Mouse (Mus musculus): Measurements from ENCODE around the gene Trim66. TPM values are rescaled to one million over a fixed set of nuclear protein-coding genes. Genes with fewer than 3 reads are reported as not detected.

The Trim66 gene
- 5.7 TPM in 1 of 2 replicates, not detected in the other for polyA plus RNA-seq (2011; ENCODE audit: insufficient read depth, insufficient read length, low replicate concordance, missing spikeins)

- WGBS, result 85% methylated on average over 4 of the region's 4 CpGs
- no peak within 1 kb of the TSS for H3K4me3 ChIP-seq (replicated peaks; ENCODE audit: control insufficient read depth, low read depth, low read length)
- TF ChIP-seq CTCF (IDR thresholded peaks at IDR 0.05; ENCODE audit: control insufficient read depth, insufficient read depth, low read length), result no peak
- no peak for TF ChIP-seq POLR2A (IDR thresholded peaks at IDR 0.05; ENCODE audit: borderline replicate concordance, control insufficient read depth, low read depth, low read length)
Observed at GRCm38 (mm10) chr7:109508034-109508433, at the start of gene Trim66. Gene Trim66, minus strand, starts transcription at chr7:109508134.

GRCm38 (mm10) chr7:109546726-109547125 lies 38.8 kb upstream of the Trim66 start:
- Histone ChIP-seq H3K4me3 (replicated peaks; ENCODE audit: control insufficient read depth, low read depth, low read length) (no peak overlapping the region), H3K27ac (ENCODE audit: control insufficient read depth, insufficient read depth, low read depth, low read length, poor library complexity) (no peak overlapping the region), H3K4me1 (ENCODE audit: control insufficient read depth, insufficient read depth, low read length) (peaks cover 3% of the 10 kb centered on the region; the same call in 1 of the 2 replicates)
- 84% methylated on average over 5 of the region's 5 CpGs for WGBS
- TF ChIP-seq CTCF (IDR thresholded peaks at IDR 0.05; ENCODE audit: control insufficient read depth, insufficient read depth, low read length), result no peak
- TF ChIP-seq POLR2A (IDR thresholded peaks at IDR 0.05; ENCODE audit: borderline replicate concordance, control insufficient read depth, low read depth, low read length), result no peak

More at GRCm38 (mm10) chr7:109508034-109508433, at the start of gene Trim66:
- Histone ChIP-seq H3K27ac (ENCODE audit: control insufficient read depth, insufficient read depth, low read depth, low read length, poor library complexity) (no peak within 1 kb of the TSS), H3K4me1 (ENCODE audit: control insufficient read depth, insufficient read depth, low read length) (no peaks in the 10 kb centered on the region)

GRCm38 (mm10) chr7:109546186-109546585 lies 38.3 kb upstream of the Trim66 start:
- TF ChIP-seq POLR2A (IDR thresholded peaks at IDR 0.05; ENCODE audit: borderline replicate concordance, control insufficient read depth, low read depth, low read length) (no peak), CTCF (IDR thresholded peaks at IDR 0.05; ENCODE audit: control insufficient read depth, insufficient read depth, low read length) (no peak)
- H3K27ac ChIP-seq (ENCODE audit: control insufficient read depth, insufficient read depth, low read depth, low read length, poor library complexity), result no peak overlapping the region
- peaks cover 3% of the 10 kb centered on the region; the same call in 1 of the 2 replicates for H3K4me1 ChIP-seq (ENCODE audit: control insufficient read depth, insufficient read depth, low read length)
- H3K4me3 ChIP-seq (replicated peaks; ENCODE audit: control insufficient read depth, low read depth, low read length), result no peak overlapping the region
- WGBS, result 89% methylated on average over 2 of the region's 2 CpGs

- Histone ChIP-seq H3K27ac (ENCODE audit: control insufficient read depth, insufficient read depth, low read depth, low read length, poor library complexity) (no peak overlapping the region), H3K4me3 (replicated peaks; ENCODE audit: control insufficient read depth, low read depth, low read length) (no peak overlapping the region), H3K4me1 (ENCODE audit: control insufficient read depth, insufficient read depth, low read length) (peaks cover 3% of the 10 kb centered on the region; the same call in 1 of the 2 replicates)
- no peak for TF ChIP-seq CTCF (IDR thresholded peaks at IDR 0.05; ENCODE audit: control insufficient read depth, insufficient read depth, low read length)
- TF ChIP-seq POLR2A (IDR thresholded peaks at IDR 0.05; ENCODE audit: borderline replicate concordance, control insufficient read depth, low read depth, low read length), result no peak
- 66% methylated on average over 10 of the region's 10 CpGs for WGBS
Observed at GRCm38 (mm10) chr7:109545255-109545993, 37.5 kb upstream of the Trim66 start.

- Histone ChIP-seq H3K4me1 (ENCODE audit: control insufficient read depth, insufficient read depth, low read length) (peaks cover 3% of the 10 kb centered on the region; the same call in 1 of the 2 replicates), H3K27ac (ENCODE audit: control insufficient read depth, insufficient read depth, low read depth, low read length, poor library complexity) (no peak overlapping the region), H3K4me3 (replicated peaks; ENCODE audit: control insufficient read depth, low read depth, low read length) (no peak overlapping the region)
- TF ChIP-seq CTCF (IDR thresholded peaks at IDR 0.05; ENCODE audit: control insufficient read depth, insufficient read depth, low read length) (no peak), POLR2A (IDR thresholded peaks at IDR 0.05; ENCODE audit: borderline replicate concordance, control insufficient read depth, low read depth, low read length) (no peak)
- 69% methylated on average over 5 of the region's 5 CpGs for WGBS
Observed at GRCm38 (mm10) chr7:109544792-109545191, 36.9 kb upstream of the Trim66 start.

GRCm38 (mm10) chr7:109542364-109542628 lies 34.4 kb upstream of the Trim66 start:
- no peak overlapping the region for H3K27ac ChIP-seq (ENCODE audit: control insufficient read depth, insufficient read depth, low read depth, low read length, poor library complexity)
- WGBS, result 29% methylated on average over 3 of the region's 3 CpGs
- peaks cover 3% of the 10 kb centered on the region; the same call in 1 of the 2 replicates for H3K4me1 ChIP-seq (ENCODE audit: control insufficient read depth, insufficient read depth, low read length)
- no peak for TF ChIP-seq POLR2A (IDR thresholded peaks at IDR 0.05; ENCODE audit: borderline replicate concordance, control insufficient read depth, low read depth, low read length)
- TF ChIP-seq CTCF (IDR thresholded peaks at IDR 0.05; ENCODE audit: control insufficient read depth, insufficient read depth, low read length), result no peak
- H3K4me3 ChIP-seq (replicated peaks; ENCODE audit: control insufficient read depth, low read depth, low read length), result no peak overlapping the region

- no peak for TF ChIP-seq POLR2A (IDR thresholded peaks at IDR 0.05; ENCODE audit: borderline replicate concordance, control insufficient read depth, low read depth, low read length)
- no peak overlapping the region for H3K27ac ChIP-seq (ENCODE audit: control insufficient read depth, insufficient read depth, low read depth, low read length, poor library complexity)
- 27% methylated on average over 10 of the region's 10 CpGs for WGBS
Observed at GRCm38 (mm10) chr7:109541609-109542363, 33.9 kb upstream of the Trim66 start.

GRCm38 (mm10) chr7:109540902-109541301 lies 33.0 kb upstream of the Trim66 start:
- H3K4me1 ChIP-seq (ENCODE audit: control insufficient read depth, insufficient read depth, low read length), result peaks cover 3% of the 10 kb centered on the region; the same call in 1 of the 2 replicates
- TF ChIP-seq POLR2A (IDR thresholded peaks at IDR 0.05; ENCODE audit: borderline replicate concordance, control insufficient read depth, low read depth, low read length) (no peak), CTCF (IDR thresholded peaks at IDR 0.05; ENCODE audit: control insufficient read depth, insufficient read depth, low read length) (no peak)
- H3K4me3 ChIP-seq (replicated peaks; ENCODE audit: control insufficient read depth, low read depth, low read length), result no peak overlapping the region
- no peak overlapping the region for H3K27ac ChIP-seq (ENCODE audit: control insufficient read depth, insufficient read depth, low read depth, low read length, poor library complexity)

More at GRCm38 (mm10) chr7:109541609-109542363, 33.9 kb upstream of the Trim66 start:
- H3K4me3 ChIP-seq (replicated peaks; ENCODE audit: control insufficient read depth, low read depth, low read length), result no peak overlapping the region
- H3K4me1 ChIP-seq (ENCODE audit: control insufficient read depth, insufficient read depth, low read length), result peaks cover 3% of the 10 kb centered on the region; the same call in 1 of the 2 replicates

Measured in bone marrow, adult 2 months (tissue).